13 mouse cellular contexts compared by ENCODE assay signal in the genomic region with DNA sequence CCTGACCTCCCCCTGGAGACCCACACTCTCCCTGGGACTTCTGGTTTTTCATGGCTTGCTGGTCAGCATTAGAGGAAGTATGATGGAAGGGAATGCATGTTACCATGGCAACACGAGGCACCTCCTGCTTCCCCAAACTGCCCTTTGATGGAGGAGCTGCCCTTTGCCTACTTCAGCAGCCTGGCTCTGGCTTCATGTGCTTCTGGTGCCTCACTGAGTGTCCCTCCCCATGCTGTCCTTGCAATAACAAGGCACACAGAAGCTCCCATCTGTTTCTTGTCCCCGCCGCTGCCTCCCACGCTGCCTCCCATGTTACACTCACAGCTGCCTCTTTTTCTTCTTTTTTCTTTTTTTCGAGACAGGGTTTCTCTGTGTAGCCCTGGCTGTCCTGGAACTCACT. TPM values are rescaled to one million over a fixed set of nuclear protein-coding genes. Genes with fewer than 3 reads are reported as not detected.
DNase-seq lines count a peak whose midpoint lies in the region; ATAC-seq lines count a peak whose summit lies in the region.
"Had no signal": no experiment of that assay in that cellular context is flagged by ENCODE, and none has a peak within 500 bp of the region (broad histone marks: within the 10 kb centered on the region; RNA-seq: fewer than 3 reads in every experiment).

No protein-coding gene starts in this region.

- ATAC-seq in kidney, embryonic 15.5 days (replicated peaks; ENCODE audit: low FRiP score): peak; percentile 35; the same call in 1 of the 2 replicates

- 21% methylated on average over 5 of the region's 5 CpGs for WGBS in kidney, embryonic 15.5 days

- H3K9ac ChIP-seq in kidney, embryonic 15.5 days: no peak overlapping the region
- H3K9ac ChIP-seq: limb, embryonic 13.5 days; neural tube, embryonic 12.5 days; stomach, embryonic 15.5 days had no signal

- no peak overlapping the region for H3K4me3 ChIP-seq in kidney, embryonic 15.5 days (replicated peaks)
- H3K4me3 ChIP-seq: limb, embryonic 13.5 days; neural tube, embryonic 12.5 days; stomach, embryonic 15.5 days had no signal

- peaks cover 42% of the 10 kb centered on the region for H3K4me1 ChIP-seq in kidney, embryonic 15.5 days
- H3K4me1 ChIP-seq: stomach, embryonic 15.5 days had no signal

- H3K9me3 ChIP-seq in kidney, embryonic 15.5 days (replicated peaks): no peaks in the 10 kb centered on the region
- H3K9me3 ChIP-seq: limb, embryonic 13.5 days; stomach, embryonic 15.5 days had no signal

- H3K36me3 ChIP-seq in kidney, embryonic 15.5 days: no peaks in the 10 kb centered on the region
- H3K36me3 ChIP-seq: limb, embryonic 13.5 days; neural tube, embryonic 12.5 days; stomach, embryonic 15.5 days had no signal

- no peak overlapping the region for H3K4me2 ChIP-seq in kidney, embryonic 15.5 days
- H3K4me2 ChIP-seq: heart, embryonic 11.5 days; limb, embryonic 13.5 days; neural tube, embryonic 12.5 days; stomach, embryonic 15.5 days had no signal

- no peaks in the 10 kb centered on the region for H3K27me3 ChIP-seq in kidney, embryonic 15.5 days
- H3K27me3 ChIP-seq: limb, embryonic 13.5 days; neural tube, embryonic 12.5 days; stomach, embryonic 15.5 days had no signal

- no peak for DNase-seq in kidney, adult 9 months
- DNase-seq in brain, adult 2 months (ENCODE audit: low read depth, low spot score): peak; percentile 82
- peak; percentile 37 to 38 for DNase-seq in frontal cortex, postnatal 10 days (ENCODE audit: low spot score in 2 of 2)
- peak; percentile 59 for DNase-seq in lung, postnatal 14 days
- no peak for DNase-seq in MN1 (ENCODE audit: low spot score)
- no peak for DNase-seq in heart, adult 18-20 months
- DNase-seq in spleen, postnatal 10 days (ENCODE audit: low spot score in 2 of 2): no peak

- no peak overlapping the region; the same call in none of the 2 replicates for H3K27ac ChIP-seq in kidney, embryonic 15.5 days
- H3K27ac ChIP-seq: limb, embryonic 13.5 days; neural tube, embryonic 12.5 days; stomach, embryonic 15.5 days had no signal

RNA-seq across cellular contexts. Expression of gene Togaram2, which starts 20.3 kb away (rescaled TPM):
- 0.18 and 0.32 TPM in 2 replicates for polyA plus RNA-seq in kidney, embryonic 15.5 days (2015; fragmentation: Nextera tagmentation; extraction: Ambion mirVana)
- 1 to 10 TPM; 4.7 to 5.4 TPM for total RNA-seq in heart, adult 18-20 months (2021)

RNA-seq across cellular contexts. Expression of gene Pcare, which starts 59.4 kb away (rescaled TPM):
- not detected in 2 replicates for polyA plus RNA-seq in kidney, embryonic 15.5 days (2015; fragmentation: Nextera tagmentation; extraction: Ambion mirVana)
- under 1 TPM; 0.41 to 0.74 TPM for total RNA-seq in heart, adult 18-20 months (2021)
- polyA plus RNA-seq: embryonic facial prominence, embryonic 14.5 days; heart, embryonic 11.5 days; limb, embryonic 13.5 days; neural tube, embryonic 12.5 days; stomach, embryonic 15.5 days had no signal

Comparison
In these comparisons a context has a peak if more than half of its experiments do, and no peak if none do; other contexts are left out.
1. DNase-seq: peak in brain, adult 2 months (single experiment), frontal cortex, postnatal 10 days (2 of 2) and lung, postnatal 14 days (single experiment); none in kidney, adult 9 months (single experiment), MN1 (single experiment), heart, adult 18-20 months (0 of 2) and spleen, postnatal 10 days (0 of 2).